Mouse (Mus musculus): Measurements from ENCODE around the gene Masp2. TPM values are rescaled to one million over a fixed set of nuclear protein-coding genes. Genes with fewer than 3 reads are reported as not detected.

Gene Masp2
- polyA plus RNA-seq, 1 experiment from 2014 or later: 0.79 TPM

GRCm38 (mm10) chr4:148586648-148587047 lies 15.7 kb upstream of the Masp2 start:
- no peaks in the 10 kb centered on the region for H3K4me1 ChIP-seq (replicated peaks; ENCODE audit: control insufficient read depth, insufficient read depth)
- DNase-seq (ENCODE audit: low spot score): no peak
- no peak overlapping the region for H3K4me3 ChIP-seq (ENCODE audit: low read depth, low read length)
- ATAC-seq (ENCODE audit: low FRiP score, low TSS enrichment): no peak
- no peak overlapping the region for H3K4me2 ChIP-seq (replicated peaks; ENCODE audit: low read depth)
- peaks cover 2% of the 10 kb centered on the region; the same call in 1 of the 2 replicates for H3K36me3 ChIP-seq (ENCODE audit: control insufficient read depth, insufficient read depth, low read length)
- WGBS: 54% methylated on average over 9 of the region's 9 CpGs
- H3K9me3 ChIP-seq (ENCODE audit: control insufficient read depth, low read length): no peaks in the 10 kb centered on the region
- no peak overlapping the region for H3K27ac ChIP-seq (replicated peaks)
- TF ChIP-seq CTCF (IDR thresholded peaks at IDR 0.05; ENCODE audit: low read depth): no peak
- no peak for TF ChIP-seq EP300 (optimal IDR thresholded peaks at IDR 0.05)
- no peak overlapping the region for H3K9ac ChIP-seq (ENCODE audit: low read length)
- H3K27me3 ChIP-seq (ENCODE audit: control insufficient read depth, insufficient read depth, low read length): no peaks in the 10 kb centered on the region

DNA sequence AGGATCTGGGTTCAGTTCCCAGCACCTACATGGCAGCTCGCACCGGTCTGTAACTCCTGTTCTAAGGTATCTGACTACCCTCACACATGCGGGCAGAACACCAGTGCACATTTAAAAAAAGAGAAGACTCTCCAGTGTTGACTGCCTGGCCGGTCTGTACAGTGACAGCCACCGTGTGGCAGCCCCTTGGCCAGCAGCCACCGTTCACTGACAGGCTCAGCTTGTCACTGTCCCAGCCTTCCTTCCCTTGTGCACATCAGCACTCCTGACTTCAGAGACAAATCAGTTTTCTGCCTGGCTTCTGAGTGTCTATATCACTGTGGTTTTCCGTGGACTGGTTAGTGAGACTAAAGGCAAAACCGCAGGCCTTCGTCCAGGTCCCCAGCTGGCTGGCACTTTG lies 13.6 kb upstream of the Masp2 start:
- Histone ChIP-seq H3K4me3 (ENCODE audit: low read depth, low read length) (no peak overlapping the region), H3K4me1 (replicated peaks; ENCODE audit: control insufficient read depth, insufficient read depth) (0 out of 2 replicates have a peak, but pooled peaks cover 4% of the 10 kb centered on the region), H3K4me2 (replicated peaks; ENCODE audit: low read depth) (no peak overlapping the region), H3K9me3 (ENCODE audit: control insufficient read depth, low read length) (no peaks in the 10 kb centered on the region), H3K36me3 (ENCODE audit: control insufficient read depth, insufficient read depth, low read length) (peaks cover 5% of the 10 kb centered on the region; the same call in 1 of the 2 replicates), H3K27ac (replicated peaks) (no peak overlapping the region), H3K9ac (ENCODE audit: low read length) (no peak overlapping the region), H3K27me3 (ENCODE audit: control insufficient read depth, insufficient read depth, low read length) (no peaks in the 10 kb centered on the region)
- ATAC-seq (ENCODE audit: low FRiP score, low TSS enrichment): no peak
- TF ChIP-seq CTCF (IDR thresholded peaks at IDR 0.05; ENCODE audit: low read depth): no peak
- no peak for TF ChIP-seq EP300 (optimal IDR thresholded peaks at IDR 0.05)
- DNase-seq (ENCODE audit: low spot score): no peak
- WGBS: 77% methylated on average over 9 of the region's 9 CpGs

DNA sequence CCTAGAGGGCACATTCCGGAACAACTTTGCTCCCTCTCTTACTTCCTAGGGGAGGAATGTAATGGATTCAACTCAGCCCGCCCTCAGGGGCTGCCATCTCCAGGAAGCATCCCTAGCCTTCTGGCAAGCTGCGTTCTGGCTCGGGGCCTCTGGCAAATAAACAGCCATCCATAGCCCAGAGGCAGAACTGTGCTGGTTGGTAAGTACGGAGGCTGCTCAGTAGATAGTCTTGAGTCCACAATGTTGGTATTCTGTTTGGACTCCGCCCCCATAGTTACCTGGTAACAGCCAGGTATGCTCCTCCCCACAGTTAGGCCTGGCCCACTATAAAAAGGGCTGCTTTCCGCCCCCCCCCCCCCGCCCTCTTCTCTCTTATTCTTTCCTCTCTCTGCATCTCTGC lies 12.8 kb upstream of the Masp2 start:
- Histone ChIP-seq H3K4me2 (replicated peaks; ENCODE audit: low read depth) (0 out of 2 replicates have a peak overlapping the region, but pooled peaks have one; percentile 20), H3K9ac (ENCODE audit: low read length) (no peak overlapping the region), H3K27me3 (ENCODE audit: control insufficient read depth, insufficient read depth, low read length) (no peaks in the 10 kb centered on the region), H3K9me3 (ENCODE audit: control insufficient read depth, low read length) (no peaks in the 10 kb centered on the region), H3K36me3 (ENCODE audit: control insufficient read depth, insufficient read depth, low read length) (peaks cover 12% of the 10 kb centered on the region; the same call in 1 of the 2 replicates), H3K4me1 (replicated peaks; ENCODE audit: control insufficient read depth, insufficient read depth) (0 out of 2 replicates have a peak, but pooled peaks cover 4% of the 10 kb centered on the region), H3K4me3 (ENCODE audit: low read depth, low read length) (no peak overlapping the region), H3K27ac (replicated peaks) (no peak overlapping the region)
- peak; percentile 72 for ATAC-seq (ENCODE audit: low FRiP score, low TSS enrichment)
- TF ChIP-seq CTCF (IDR thresholded peaks at IDR 0.05; ENCODE audit: low read depth): no peak
- no peak for TF ChIP-seq EP300 (optimal IDR thresholded peaks at IDR 0.05)
- 38% methylated on average over 6 of the region's 8 CpGs for WGBS
- peak; percentile 78 for DNase-seq (ENCODE audit: low spot score)

GRCm38 (mm10) chr4:148590421-148591170 lies 11.8 kb upstream of the Masp2 start:
- H3K9ac ChIP-seq (ENCODE audit: low read length): peak overlapping the region; percentile 47; the same call in 1 of the 2 replicates
- 0 out of 2 replicates have a peak, but pooled peaks cover 4% of the 10 kb centered on the region for H3K4me1 ChIP-seq (replicated peaks; ENCODE audit: control insufficient read depth, insufficient read depth)
- peaks cover 16% of the 10 kb centered on the region; the same call in 1 of the 2 replicates for H3K36me3 ChIP-seq (ENCODE audit: control insufficient read depth, insufficient read depth, low read length)
- peak overlapping the region; percentile 88 for H3K4me3 ChIP-seq (ENCODE audit: low read depth, low read length)
- H3K27me3 ChIP-seq (ENCODE audit: control insufficient read depth, insufficient read depth, low read length): no peaks in the 10 kb centered on the region
- no peak for ATAC-seq (ENCODE audit: low FRiP score, low TSS enrichment)
- H3K4me2 ChIP-seq (replicated peaks; ENCODE audit: low read depth): peak overlapping the region; percentile 97
- H3K27ac ChIP-seq (replicated peaks): peak overlapping the region; percentile 49
- WGBS: 3% methylated on average over 18 of the region's 18 CpGs
- no peak for DNase-seq (ENCODE audit: low spot score)
- no peaks in the 10 kb centered on the region for H3K9me3 ChIP-seq (ENCODE audit: control insufficient read depth, low read length)
- TF ChIP-seq CTCF (IDR thresholded peaks at IDR 0.05; ENCODE audit: low read depth) (no peak), EP300 (optimal IDR thresholded peaks at IDR 0.05) (no peak)

DNA sequence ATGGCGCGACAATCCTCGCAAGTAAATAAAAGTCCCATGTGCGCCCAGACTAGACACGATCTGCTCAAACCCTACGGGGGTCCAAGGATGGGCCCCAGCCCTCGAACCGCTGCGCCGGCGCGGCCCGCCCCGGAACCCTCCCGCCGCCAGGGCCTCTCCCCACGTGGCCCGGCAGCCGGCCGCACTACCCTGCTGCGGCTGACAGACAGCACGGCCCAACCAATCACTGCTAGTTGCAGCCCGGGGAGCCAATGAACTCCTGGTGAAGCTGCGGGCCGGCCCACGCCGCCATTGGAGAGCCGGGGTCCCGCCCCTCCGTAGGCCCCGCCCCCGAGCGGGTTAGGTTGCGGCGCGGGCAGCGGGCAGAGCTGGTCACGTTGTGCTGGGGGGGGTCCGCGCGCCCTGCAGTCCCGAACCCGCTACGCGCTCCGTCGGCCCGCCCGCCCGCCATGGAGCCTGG lies 11.2 kb upstream of the Masp2 start, which contains the start of gene Srm:
Gene Srm (plus strand): TSS at position 333 of the 460 bp plus-strand sequence.
- H3K4me2 ChIP-seq (replicated peaks; ENCODE audit: low read depth): peak within 1 kb of the TSS; percentile 97
- TF ChIP-seq CTCF (IDR thresholded peaks at IDR 0.05; ENCODE audit: low read depth): no peak
- TF ChIP-seq EP300 (optimal IDR thresholded peaks at IDR 0.05): peak; percentile 75
- H3K4me3 ChIP-seq (ENCODE audit: low read depth, low read length): peak within 1 kb of the TSS; percentile 88
- peaks cover 18% of the 10 kb centered on the region for H3K36me3 ChIP-seq (ENCODE audit: control insufficient read depth, insufficient read depth, low read length)
- no peaks in the 10 kb centered on the region for H3K9me3 ChIP-seq (ENCODE audit: control insufficient read depth, low read length)
- ATAC-seq (ENCODE audit: low FRiP score, low TSS enrichment) (peak; percentile 99), DNase-seq (ENCODE audit: low spot score) (peak; percentile 98)
- H3K27ac ChIP-seq (replicated peaks): peak within 1 kb of the TSS; percentile 65
- under 1% methylated on average over 37 of the region's 50 CpGs for WGBS
- no peaks in the 10 kb centered on the region for H3K27me3 ChIP-seq (ENCODE audit: control insufficient read depth, insufficient read depth, low read length)
- H3K9ac ChIP-seq (ENCODE audit: low read length): peak within 1 kb of the TSS; percentile 84
- 0 out of 2 replicates have a peak, but pooled peaks cover 4% of the 10 kb centered on the region for H3K4me1 ChIP-seq (replicated peaks; ENCODE audit: control insufficient read depth, insufficient read depth)

Data from stomach, postnatal 0 days (tissue).